Mouse (Mus musculus): ENCODE data around the gene D430019H16Rik.

DNA sequence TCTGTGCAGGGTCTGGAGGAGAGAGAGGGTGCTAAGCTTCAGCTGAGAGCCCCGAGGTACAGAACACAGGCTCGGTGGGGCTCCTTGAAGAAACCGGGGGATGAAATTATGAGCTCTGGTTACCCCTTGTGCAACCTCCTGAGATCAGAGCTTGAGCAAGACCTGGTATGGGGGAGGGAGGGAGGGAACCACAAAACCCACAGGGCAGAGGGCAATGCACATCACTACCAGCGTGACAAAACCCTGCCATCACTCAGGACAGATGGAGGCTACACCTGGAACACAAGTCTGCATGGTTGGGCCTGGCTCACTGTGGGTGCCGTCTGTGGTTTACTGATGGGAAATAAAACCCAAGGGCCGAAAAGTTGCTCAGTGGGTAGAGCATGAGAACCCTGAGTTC, 37.1 kb downstream of the D430019H16Rik start:
- TF ChIP-seq CTCF (IDR thresholded peaks at IDR 0.05; ENCODE audit: insufficient read depth, low read length) (no peak), POLR2A (IDR thresholded peaks at IDR 0.05; ENCODE audit: borderline replicate concordance, extremely low read depth, low read depth, low read length) (no peak)

All from lung, adult 2 months (tissue).